Comparison of ENCODE assay signal across 21 mouse cellular contexts in genomic region chr2:38619777-38620176, GRCm38 (mm10). TPM values are rescaled to one million over a fixed set of nuclear protein-coding genes. Genes with fewer than 3 reads are reported as not detected.
DNase-seq lines count a peak whose midpoint lies in the region; ATAC-seq and TF ChIP-seq lines count a peak whose summit lies in the region.
"Had no signal": no experiment of that assay in that cellular context is flagged by ENCODE, and none has a peak within 500 bp of the region (broad histone marks: within the 10 kb centered on the region; RNA-seq: fewer than 3 reads in every experiment).

No protein-coding gene starts in this region.

- intact Hi-C loops in gastrocnemius, adult 2 months (cut with DNase I) = no loop called here
- intact Hi-C loops in gastrocnemius, postnatal 36 days (cut with DNase I) = no loop called here

- no peak overlapping the region for H3K4me3 ChIP-seq in gastrocnemius, adult 2 months
- no peak overlapping the region for H3K4me3 ChIP-seq in hindbrain, embryonic 14.5 days (replicated peaks; ENCODE audit: low read length)
- H3K4me3 ChIP-seq in midbrain, embryonic 13.5 days (replicated peaks) = no peak overlapping the region
- H3K4me3 ChIP-seq in midbrain, postnatal 0 days (ENCODE audit: low read depth, low read length) = no peak overlapping the region
- H3K4me3 ChIP-seq: embryonic facial prominence, embryonic 10.5 days; heart, adult 2 months; heart, embryonic 15.5 days; hindbrain, embryonic 10.5 days; hindbrain, embryonic 15.5 days had no signal

- H3K27ac ChIP-seq in gastrocnemius, adult 2 months = peak overlapping the region; percentile 38; the same call in 1 of the 2 replicates
- no peak overlapping the region for H3K27ac ChIP-seq in hindbrain, embryonic 14.5 days
- no peak overlapping the region for H3K27ac ChIP-seq in midbrain, embryonic 13.5 days
- H3K27ac ChIP-seq in midbrain, postnatal 0 days (ENCODE audit: low read depth, low read length) = no peak overlapping the region
- H3K27ac ChIP-seq: embryonic facial prominence, embryonic 10.5 days; heart, adult 2 months; heart, embryonic 15.5 days; hindbrain, embryonic 10.5 days; hindbrain, embryonic 15.5 days had no signal

- ATAC-seq in hindbrain, embryonic 14.5 days (ENCODE audit: low FRiP score) = no peak
- ATAC-seq in midbrain, embryonic 13.5 days = no peak
- no peak for ATAC-seq in midbrain, postnatal 0 days (ENCODE audit: low FRiP score)
- ATAC-seq: activated CD4-positive, CD25-positive, alpha-beta regulatory T cell, adult 4 months; forebrain, embryonic 14.5 days; intestine, embryonic 16.5 days; Patski had no signal

- 90% methylated on average over 4 of the region's 4 CpGs for WGBS in hindbrain, embryonic 14.5 days
- WGBS in midbrain, embryonic 13.5 days = 89% methylated on average over 4 of the region's 4 CpGs
- 86% methylated on average over 4 of the region's 4 CpGs for WGBS in midbrain, postnatal 0 days

- DNase-seq in gastrocnemius, adult 2 months = peak; percentile 36
- no peak for DNase-seq in gastrocnemius, postnatal 36 days
- peak; percentile 76 to 85 for DNase-seq in cerebellum, adult 18-20 months
- DNase-seq in cerebellum, adult 9-11 months = peak; percentile 86
- DNase-seq in cerebellum, postnatal 36 days = peak; percentile 72 to 74
- DNase-seq in hindbrain, embryonic 14.5 days (ENCODE audit: low spot score) = no peak
- no peak for DNase-seq in midbrain, postnatal 0 days (ENCODE audit: low spot score)
- DNase-seq: adrenal gland, postnatal 14 days; heart, adult 2 months; heart, postnatal 14 days; kidney, adult 2 months had no signal

- H3K27me3 ChIP-seq in hindbrain, embryonic 14.5 days (ENCODE audit: control insufficient read depth, insufficient read depth, low read length) = no peaks in the 10 kb centered on the region
- H3K27me3 ChIP-seq in midbrain, embryonic 13.5 days = no peaks in the 10 kb centered on the region
- H3K27me3 ChIP-seq in midbrain, postnatal 0 days (ENCODE audit: insufficient read depth, low read length) = no peaks in the 10 kb centered on the region
- H3K27me3 ChIP-seq: heart, embryonic 15.5 days; hindbrain, embryonic 15.5 days; Patski had no signal

- peaks cover 40% of the 10 kb centered on the region for H3K4me1 ChIP-seq in hindbrain, embryonic 14.5 days (replicated peaks; ENCODE audit: control insufficient read depth, insufficient read depth, low read length)
- H3K4me1 ChIP-seq in midbrain, embryonic 13.5 days (replicated peaks) = peaks cover 62% of the 10 kb centered on the region
- peaks cover 6% of the 10 kb centered on the region; the same call in 1 of the 2 replicates for H3K4me1 ChIP-seq in midbrain, postnatal 0 days (ENCODE audit: insufficient read depth, low read length)

- no peak overlapping the region for H3K4me2 ChIP-seq in hindbrain, embryonic 14.5 days (replicated peaks)
- no peak overlapping the region for H3K4me2 ChIP-seq in midbrain, embryonic 13.5 days (replicated peaks)
- H3K4me2 ChIP-seq in midbrain, postnatal 0 days (ENCODE audit: low read depth, low read length, poor library complexity, severe bottlenecking) = no peak overlapping the region
- H3K4me2 ChIP-seq: heart, embryonic 11.5 days; heart, embryonic 15.5 days; hindbrain, embryonic 15.5 days had no signal

- no peak for TF ChIP-seq CTCF in gastrocnemius, adult 2 months (IDR thresholded peaks at IDR 0.05)
- no peak for TF ChIP-seq CTCF in midbrain, postnatal 0 days (IDR thresholded peaks at IDR 0.05)

- H3K9me3 ChIP-seq in hindbrain, embryonic 14.5 days (ENCODE audit: control insufficient read depth, low read length) = no peaks in the 10 kb centered on the region
- no peaks in the 10 kb centered on the region for H3K9me3 ChIP-seq in midbrain, embryonic 13.5 days
- H3K9me3 ChIP-seq in midbrain, postnatal 0 days (ENCODE audit: low read length) = no peaks in the 10 kb centered on the region
- H3K9me3 ChIP-seq: embryonic facial prominence, embryonic 10.5 days; heart, embryonic 15.5 days; hindbrain, embryonic 10.5 days; hindbrain, embryonic 15.5 days had no signal

- H3K9ac ChIP-seq in hindbrain, embryonic 14.5 days = no peak overlapping the region
- H3K9ac ChIP-seq in midbrain, embryonic 13.5 days (replicated peaks) = no peak overlapping the region
- H3K9ac ChIP-seq in midbrain, postnatal 0 days (replicated peaks; ENCODE audit: low read length, poor library complexity, severe bottlenecking) = no peak overlapping the region
- H3K9ac ChIP-seq: heart, embryonic 15.5 days; hindbrain, embryonic 15.5 days had no signal

- H3K36me3 ChIP-seq in hindbrain, embryonic 14.5 days (replicated peaks; ENCODE audit: control insufficient read depth, insufficient read depth) = peaks cover 4% of the 10 kb centered on the region
- peaks cover 12% of the 10 kb centered on the region for H3K36me3 ChIP-seq in midbrain, embryonic 13.5 days
- no peaks in the 10 kb centered on the region; the same call in 1 of the 2 replicates for H3K36me3 ChIP-seq in midbrain, postnatal 0 days (ENCODE audit: insufficient read depth, low read length)
- H3K36me3 ChIP-seq: hindbrain, embryonic 15.5 days had no signal

RNA-seq across cellular contexts. Expression of gene Psmb7, which starts 24.1 kb away (rescaled TPM):
- total RNA-seq in gastrocnemius, adult 2 months (2021) = 100 to 1,000 TPM; 295 to 298 TPM
- total RNA-seq in gastrocnemius, postnatal 36 days (2021) = 100 to 1,000 TPM; 282 to 284 TPM
- 291 and 305 TPM in 2 replicates for polyA plus RNA-seq in hindbrain, embryonic 14.5 days (2014; fragmentation: Nextera tagmentation; extraction: Ambion mirVana)
- 310 and 330 TPM in 2 replicates for polyA plus RNA-seq in midbrain, embryonic 13.5 days (2015; fragmentation: Nextera tagmentation; extraction: Ambion mirVana)
- total RNA-seq in midbrain, postnatal 0 days (2014; rRNA removed) = 218 and 239 TPM in 2 replicates
- 282 and 287 TPM in 2 replicates for polyA plus RNA-seq in midbrain, postnatal 0 days (2015; fragmentation: Nextera tagmentation; extraction: Ambion mirVana)

Comparison
In these comparisons a context has a peak if more than half of its experiments do, and no peak if none do; other contexts are left out.
1. DNase-seq: peak in gastrocnemius, adult 2 months (single experiment), cerebellum, adult 18-20 months (2 of 2), cerebellum, adult 9-11 months (single experiment) and cerebellum, postnatal 36 days (2 of 2); none in gastrocnemius, postnatal 36 days (0 of 2), hindbrain, embryonic 14.5 days (single experiment) and midbrain, postnatal 0 days (single experiment).